Mouse (Mus musculus) intestine, postnatal 0 days (tissue): ENCODE results near the gene Adgrg3. TPM values are rescaled to one million over a fixed set of nuclear protein-coding genes. Genes with fewer than 3 reads are reported as not detected.
A peak's percentile ranks its signal among the peaks of the same experiment; 100 is the strongest.

Experiments used
- ATAC-seq: fragments of 200-750 bp; cut with Nextera tagmentation; 2 replicates; pipeline ENCODE4 v1.8.0; 2017; ENCODE audit warnings: mild to moderate bottlenecking, moderate TSS enrichment, moderate library complexity
- H3K27ac ChIP-seq: fragments of 300-500 bp; sonication (generic); 2 replicates; pipeline ENCODE4 v1.5.1; 2014; ENCODE audit warnings: mild to moderate bottlenecking, low read depth, low read length, moderate library complexity
- H3K27me3 ChIP-seq: fragments of 300-500 bp; sonication (generic); replicated peaks from 2 replicates; pipeline ENCODE4 v1.6.1; 2014; ENCODE audit warnings: low read length, mixed read lengths; ENCODE audit not compliant: control insufficient read depth, insufficient read depth
- H3K36me3 ChIP-seq: fragments of 300-500 bp; sonication (generic); 2 replicates; pipeline ENCODE4 v1.6.1; 2014; ENCODE audit warnings: mild to moderate bottlenecking, moderate library complexity; ENCODE audit not compliant: control insufficient read depth, insufficient read depth
- H3K4me1 ChIP-seq: fragments of 300-500 bp; sonication (generic); replicated peaks from 2 replicates; pipeline ENCODE4 v1.6.1; 2014; ENCODE audit warnings: antibody characterized with exemption, low read length, mixed read lengths; ENCODE audit not compliant: control insufficient read depth, insufficient read depth
- H3K4me2 ChIP-seq: fragments of 300-500 bp; sonication (generic); replicated peaks from 2 replicates; pipeline ENCODE4 v1.6.1; 2014; ENCODE audit warnings: low read depth, mild to moderate bottlenecking, moderate library complexity
- H3K4me3 ChIP-seq: fragments of 300-500 bp; sonication (generic); 2 replicates; pipeline ENCODE4 v1.5.1; 2014; ENCODE audit warnings: low read depth, low read length
- H3K9ac ChIP-seq: fragments of 300-500 bp; sonication (generic); 2 replicates; pipeline ENCODE4 v1.6.1; 2014; ENCODE audit warnings: mild to moderate bottlenecking, low read depth, low read length
- H3K9me3 ChIP-seq: fragments of 300-500 bp; sonication (generic); 2 replicates; pipeline ENCODE4 v1.6.1; 2016; ENCODE audit warnings: mixed run types; ENCODE audit not compliant: control insufficient read depth
- CTCF ChIP-seq: sonication (generic); IDR thresholded peaks from 2 replicates; pipeline ENCODE4 v1.5.1; 2016; ENCODE audit warnings: low read depth, mild to moderate bottlenecking, control low read depth, antibody characterized with exemption, moderate library complexity
- WGBS: fragments of 180-500 bp; shearing (Covaris S2); extraction: QIAGEN DNeasy Blood & Tissue Kit; methylation state at CpG from one replicate; pipeline ENCODE4 v1.1.7; 2014; 5-methylcytosine and 5-hydroxymethylcytosine counted together
- polyA plus RNA-seq: library from polyadenylated mRNA; unstranded; fragments of >200 nt; fragmentation: Nextera tagmentation; extraction: Ambion mirVana; gene quantifications from 2 replicates; pipeline ENCODE4 v1.2.1, GENCODE M21; 2015

Gene Adgrg3
- polyA plus RNA-seq, 1 experiment from 2014 or later: 4.2 TPM

DNA sequence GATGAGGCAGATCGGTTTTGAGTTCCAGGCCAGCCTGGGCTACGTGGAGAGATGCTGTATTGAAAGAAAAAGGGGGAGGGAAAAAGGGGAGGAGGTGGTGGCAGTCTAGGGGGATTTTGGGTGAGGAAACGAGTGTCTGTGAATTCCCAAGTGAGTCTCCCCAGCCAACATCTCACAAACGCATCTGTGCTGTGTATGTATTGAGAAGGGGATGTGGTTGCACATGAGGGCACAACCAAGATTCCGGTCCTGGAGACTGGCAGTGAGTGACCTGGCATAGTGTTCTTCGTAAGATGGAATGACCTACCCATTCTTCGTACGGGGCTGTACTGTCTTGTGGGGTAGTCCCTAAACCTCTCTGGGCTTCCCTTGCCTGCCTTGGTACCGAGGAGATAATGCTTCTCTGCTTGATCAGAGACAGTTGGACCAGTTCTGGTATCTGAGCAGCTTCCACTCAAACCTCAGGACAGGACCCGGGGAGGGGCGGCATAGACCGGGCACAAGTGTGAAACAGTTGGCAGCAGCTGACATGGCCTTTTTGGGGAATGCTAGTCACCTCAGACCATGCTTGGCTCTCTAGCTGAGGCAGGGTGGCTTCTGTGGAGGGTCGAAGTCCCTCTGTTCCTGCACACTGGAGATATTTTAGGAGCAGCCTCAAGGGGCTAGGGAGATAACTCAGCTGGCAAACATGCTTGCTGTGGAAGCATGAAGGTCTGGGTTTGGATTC, 38.7 kb upstream of the Adgrg3 start:
- Histone ChIP-seq H3K36me3 (no peaks in the 10 kb centered on the region), H3K9me3 (no peaks in the 10 kb centered on the region), H3K27me3 (no peaks in the 10 kb centered on the region), H3K4me1 (0 out of 2 replicates have a peak, but pooled peaks cover 3% of the 10 kb centered on the region), H3K4me2 (peak overlapping the region; percentile 70), H3K9ac (no peak overlapping the region), H3K27ac (no peak overlapping the region), H3K4me3 (peak overlapping the region; percentile 36; the same call in 1 of the 2 replicates)
- ATAC-seq: no peak
- no peak for TF ChIP-seq CTCF
- 75% methylated on average over 13 of the region's 13 CpGs for WGBS

DNA sequence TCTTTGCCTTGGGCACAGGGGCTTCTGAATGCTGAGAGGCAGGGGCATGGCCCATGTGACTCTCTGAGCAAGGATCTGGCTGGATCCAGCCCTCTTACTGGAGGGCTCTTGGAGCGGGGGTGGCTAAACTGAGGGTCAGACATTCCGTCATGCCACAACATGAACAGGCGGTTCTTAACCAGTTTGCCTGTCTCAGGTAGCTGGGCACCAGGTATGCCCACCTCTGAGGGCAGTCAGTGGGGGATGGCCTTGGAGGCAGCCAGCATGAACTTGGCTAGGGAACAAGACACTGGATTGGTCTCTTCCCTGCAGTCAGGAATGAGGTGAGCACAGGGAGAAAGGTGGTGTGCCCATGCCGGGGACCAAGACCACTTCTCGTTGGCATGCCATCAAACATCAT, 37.3 kb upstream of the Adgrg3 start:
- no peak overlapping the region for H3K9ac ChIP-seq
- H3K27ac ChIP-seq: no peak overlapping the region
- H3K4me3 ChIP-seq: no peak overlapping the region
- no peak for ATAC-seq
- TF ChIP-seq CTCF: no peak
- H3K4me1 ChIP-seq: 0 out of 2 replicates have a peak, but pooled peaks cover 6% of the 10 kb centered on the region
- 89% methylated on average over 5 of the region's 5 CpGs for WGBS
- H3K27me3 ChIP-seq: no peaks in the 10 kb centered on the region
- H3K9me3 ChIP-seq: no peaks in the 10 kb centered on the region
- no peaks in the 10 kb centered on the region for H3K36me3 ChIP-seq
- no peak overlapping the region for H3K4me2 ChIP-seq

DNA sequence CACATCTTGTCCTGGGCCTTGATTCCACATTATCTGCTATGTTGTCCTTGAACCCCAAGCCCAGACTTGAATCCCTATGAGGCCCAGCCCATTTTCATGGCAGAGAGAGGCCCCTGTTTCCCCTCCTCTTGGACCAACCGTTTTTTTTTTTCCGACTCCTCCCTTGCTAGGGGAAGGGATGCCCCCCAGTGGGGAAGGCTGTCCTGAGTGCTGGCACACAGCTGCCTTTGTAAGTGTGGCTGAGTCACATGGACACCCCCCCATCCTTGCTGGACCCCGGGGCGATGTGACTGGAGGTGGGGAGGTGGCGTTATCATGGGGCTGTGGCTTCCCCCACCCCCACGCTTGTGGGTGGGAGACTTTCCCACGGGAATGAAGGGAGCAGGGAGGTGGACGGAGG, 36.5 kb upstream of the Adgrg3 start:
- TF ChIP-seq CTCF: peak; percentile 22; the same call in 1 of the 2 replicates
- Histone ChIP-seq H3K4me2 (no peak overlapping the region), H3K4me1 (0 out of 2 replicates have a peak, but pooled peaks cover 6% of the 10 kb centered on the region), H3K27ac (no peak overlapping the region), H3K4me3 (no peak overlapping the region), H3K36me3 (no peaks in the 10 kb centered on the region), H3K27me3 (no peaks in the 10 kb centered on the region), H3K9ac (no peak overlapping the region), H3K9me3 (no peaks in the 10 kb centered on the region)
- ATAC-seq: no peak
- WGBS: 54% methylated on average over 8 of the region's 8 CpGs

DNA sequence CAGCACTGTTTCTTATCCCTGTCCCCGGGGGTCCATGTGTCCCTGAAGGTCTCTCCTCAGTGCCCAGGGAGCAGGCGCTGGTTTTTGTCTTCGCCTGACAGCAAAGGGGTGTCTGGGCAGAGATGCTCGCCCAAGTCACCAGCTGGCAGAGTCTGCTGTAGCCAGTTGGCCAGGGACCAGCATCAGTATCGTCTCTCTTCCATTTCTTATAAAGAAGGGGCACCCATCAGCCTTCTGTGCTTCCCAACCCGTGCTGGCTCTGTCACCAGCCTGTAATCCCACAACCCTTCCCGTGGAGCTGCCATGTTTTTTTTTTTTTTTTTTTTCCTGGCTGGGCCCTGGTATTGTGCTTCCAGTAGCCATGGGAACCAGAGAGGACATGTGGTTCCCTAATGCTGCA, 35.6 kb upstream of the Adgrg3 start:
- Histone ChIP-seq H3K9ac (no peak overlapping the region), H3K27me3 (no peaks in the 10 kb centered on the region), H3K9me3 (no peaks in the 10 kb centered on the region), H3K27ac (no peak overlapping the region), H3K4me1 (0 out of 2 replicates have a peak, but pooled peaks cover 6% of the 10 kb centered on the region), H3K4me2 (no peak overlapping the region), H3K36me3 (no peaks in the 10 kb centered on the region), H3K4me3 (no peak overlapping the region)
- 83% methylated on average over 7 of the region's 7 CpGs for WGBS
- no peak for TF ChIP-seq CTCF
- no peak for ATAC-seq

DNA sequence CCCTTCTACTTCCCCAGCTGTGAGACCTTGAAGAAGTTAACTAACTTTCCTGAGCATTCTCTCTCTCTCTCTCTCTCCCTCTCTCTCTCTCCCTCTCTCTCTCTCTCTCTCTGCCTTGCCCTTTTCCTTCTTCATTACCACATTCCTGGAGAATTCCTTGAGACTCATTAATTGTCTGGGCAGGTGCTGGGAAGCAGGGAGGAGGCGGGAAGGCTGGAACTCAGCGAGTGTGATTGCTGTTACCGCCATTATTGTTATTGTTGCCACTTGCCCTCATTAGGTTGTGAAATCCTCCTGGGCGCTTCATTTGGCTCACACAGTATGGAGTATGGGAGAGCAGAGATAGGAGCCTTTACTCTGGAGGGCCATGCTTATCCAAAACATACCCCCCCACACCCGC, 34.3 kb upstream of the Adgrg3 start:
- Histone ChIP-seq H3K27ac (no peak overlapping the region), H3K4me1 (0 out of 2 replicates have a peak, but pooled peaks cover 6% of the 10 kb centered on the region), H3K27me3 (no peaks in the 10 kb centered on the region), H3K4me2 (no peak overlapping the region), H3K36me3 (no peaks in the 10 kb centered on the region), H3K9me3 (no peaks in the 10 kb centered on the region), H3K4me3 (no peak overlapping the region), H3K9ac (no peak overlapping the region)
- TF ChIP-seq CTCF: no peak
- 15% methylated on average over 5 of the region's 5 CpGs for WGBS
- ATAC-seq: no peak

DNA sequence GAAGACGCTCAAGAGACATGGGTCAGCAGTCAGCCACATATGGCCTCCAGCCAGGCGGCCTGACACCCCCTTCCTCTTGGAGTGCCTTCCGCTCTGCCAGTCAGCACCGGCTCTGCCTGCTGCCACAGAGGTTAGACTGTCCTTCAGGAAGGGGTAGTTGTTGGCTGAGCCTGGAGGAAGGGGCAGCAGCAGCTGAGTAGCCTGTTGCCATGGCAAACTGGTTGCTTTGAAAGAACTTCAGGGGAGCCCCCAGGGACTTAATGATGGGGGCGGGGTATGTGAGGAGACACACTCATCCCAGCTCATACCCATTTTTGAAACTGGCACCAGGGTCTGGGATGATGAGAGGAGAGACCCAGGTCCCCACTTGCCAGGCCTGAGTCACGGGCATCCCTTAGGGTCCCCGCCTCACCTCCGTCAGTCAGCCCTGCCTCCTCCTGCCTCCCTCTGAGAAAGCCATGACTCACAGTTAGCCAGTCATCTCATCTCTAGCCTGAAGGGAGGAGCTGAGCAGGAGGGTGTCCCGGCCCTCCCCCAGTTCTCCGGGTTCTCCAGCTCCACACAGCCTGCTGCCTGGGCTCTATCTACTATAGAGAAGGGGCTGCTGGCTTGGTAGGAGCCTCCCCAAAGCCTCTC, 33.5 kb upstream of the Adgrg3 start:
- H3K9ac ChIP-seq: peak overlapping the region; percentile 26; the same call in 1 of the 2 replicates
- no peak overlapping the region for H3K27ac ChIP-seq
- WGBS: 46% methylated on average over 10 of the region's 10 CpGs

More for the DNA sequence above, 33.5 kb upstream of the Adgrg3 start:
- H3K36me3 ChIP-seq: no peaks in the 10 kb centered on the region
- no peak overlapping the region for H3K4me3 ChIP-seq
- peak; percentile 61 for ATAC-seq
- H3K27me3 ChIP-seq: no peaks in the 10 kb centered on the region
- peak overlapping the region; percentile 51 for H3K4me2 ChIP-seq
- no peak for TF ChIP-seq CTCF
- no peaks in the 10 kb centered on the region for H3K9me3 ChIP-seq
- H3K4me1 ChIP-seq: 0 out of 2 replicates have a peak, but pooled peaks cover 6% of the 10 kb centered on the region
